Mouse (Mus musculus) G1E (cell line): Measurements from ENCODE around the gene Acot10. TPM values are rescaled to one million over a fixed set of nuclear protein-coding genes. Genes with fewer than 3 reads are reported as not detected.
"Not testable (repeated sequence)": the region's sequence is repeated elsewhere in the genome, so short reads cannot be mapped to it uniquely, and the experiment has no call there.

ENCODE experiments used
- ATAC-seq: 2 replicates; pipeline ENCODE4 v1.8.0; 2016; ENCODE audit warnings: mild to moderate bottlenecking; ENCODE audit not compliant: insufficient number of reproducible peaks, poor library complexity, low FRiP score, severe bottlenecking; ENCODE audit errors: extremely low read depth
- DNase-seq: peaks from one replicate; pipeline ENCODE4 v3.0.0; 2012; ENCODE audit warnings: low spot score
- H3K27me3 ChIP-seq: 2 replicates; pipeline ENCODE4 v1.6.1; 2012; ENCODE audit warnings: mild to moderate bottlenecking, low read length, inconsistent platforms; ENCODE audit not compliant: insufficient read depth
- H3K36me3 ChIP-seq: replicated peaks from 2 replicates; pipeline ENCODE3; 2012; ENCODE audit warnings: mild to moderate bottlenecking, inconsistent platforms
- H3K4me1 ChIP-seq: 2 replicates; pipeline ENCODE4 v1.6.1; 2012; ENCODE audit warnings: low read depth, low read length, inconsistent platforms, mixed read lengths; ENCODE audit not compliant: insufficient read depth
- H3K4me3 ChIP-seq: 2 replicates; pipeline ENCODE4 v1.5.1; 2012; ENCODE audit warnings: low read depth, mild to moderate bottlenecking, inconsistent platforms, low read length, moderate library complexity, mixed read lengths
- H3K9me3 ChIP-seq: replicated peaks from 2 replicates; pipeline ENCODE4 v1.6.1; 2012; ENCODE audit warnings: inconsistent platforms
- CTCF ChIP-seq: IDR thresholded peaks from 2 replicates; pipeline ENCODE4 v1.5.1; 2012; ENCODE audit warnings: low read depth, low read length, inconsistent platforms, mixed read lengths
- GATA1 ChIP-seq: IDR thresholded peaks from 2 replicates; pipeline ENCODE4 v1.6.1; 2012; ENCODE audit warnings: borderline replicate concordance, low read length, inconsistent platforms, mixed read lengths
- GATA2 ChIP-seq: IDR thresholded peaks from 2 replicates; pipeline ENCODE4 v1.6.1; 2012; ENCODE audit warnings: low read depth, low read length, inconsistent platforms, borderline replicate concordance
- POLR2AphosphoS5 ChIP-seq: IDR thresholded peaks from 2 replicates; pipeline ENCODE4 v1.6.1; 2012; ENCODE audit warnings: low read depth, low read length, inconsistent platforms; ENCODE audit not compliant: insufficient replicate concordance
- TAL1 ChIP-seq: conservative IDR thresholded peaks from 2 replicates; pipeline ENCODE4 v1.6.1; 2012; ENCODE audit warnings: low read depth, low read length, inconsistent platforms, mixed read lengths
- polyA plus RNA-seq: library from polyadenylated mRNA; stranded (reverse); fragments of >175 nt; gene quantifications from 2 replicates; pipeline ENCODE4 v1.2.3, GENCODE M21; 2012
- total RNA-seq, 2 experiments: library from RNA; stranded (forward) in 1 of 2; stranded (reverse) in 1 of 2; fragments of 200-1000 nt in 1 of 2; fragments of >200 nt in 1 of 2; fragmentation: Nextera tagmentation in 1 of 2; gene quantifications; 2 replicates each; pipeline ENCODE4 v1.2.3; 2014 to 2017

Acot10 gene
- total RNA-seq (2014; fragmentation: Nextera tagmentation) (not detected in 2 replicates), total RNA-seq (2017) (0.16 TPM in 1 of 2 replicates, not detected in the other), polyA plus RNA-seq (not detected in 2 replicates)

- Histone ChIP-seq H3K9me3 (no peaks in the 10 kb centered on the region), H3K36me3 (no peaks in the 10 kb centered on the region), H3K27me3 (no peaks in the 10 kb centered on the region), H3K4me1 (no peaks in the 10 kb centered on the region), H3K4me3 (no peak within 1 kb of the TSS)
- TF ChIP-seq GATA1 = no peak
- no peak for DNase-seq
- ATAC-seq = no peak
These were observed at the start of gene Acot10 for GRCm38 (mm10) chr15:20666650-20667049. Gene Acot10, minus strand, starts transcription at chr15:20666750.

GRCm38 (mm10) chr15:20711859-20712258 is 45.3 kb upstream of the Acot10 start:
- ATAC-seq (no peak), DNase-seq (no peak)
- no peak overlapping the region for H3K4me3 ChIP-seq
- H3K36me3 ChIP-seq = no peaks in the 10 kb centered on the region
- H3K27me3 ChIP-seq = no peaks in the 10 kb centered on the region
- TF ChIP-seq TAL1 (no peak), POLR2AphosphoS5 (no peak), CTCF (no peak), GATA2 (no peak), GATA1 (no peak)
- no peaks in the 10 kb centered on the region for H3K9me3 ChIP-seq
- H3K4me1 ChIP-seq = no peaks in the 10 kb centered on the region

GRCm38 (mm10) chr15:20696229-20696628 is 29.7 kb upstream of the Acot10 start:
- Histone ChIP-seq H3K36me3 (no peaks in the 10 kb centered on the region), H3K4me1 (no peaks in the 10 kb centered on the region), H3K9me3 (no peaks in the 10 kb centered on the region), H3K27me3 (no peaks in the 10 kb centered on the region), H3K4me3 (no peak overlapping the region)
- TF ChIP-seq POLR2AphosphoS5 (no peak), GATA2 (no peak), GATA1 (no peak), TAL1 (no peak), CTCF (no peak)
- no peak for DNase-seq
- ATAC-seq = no peak

DNA sequence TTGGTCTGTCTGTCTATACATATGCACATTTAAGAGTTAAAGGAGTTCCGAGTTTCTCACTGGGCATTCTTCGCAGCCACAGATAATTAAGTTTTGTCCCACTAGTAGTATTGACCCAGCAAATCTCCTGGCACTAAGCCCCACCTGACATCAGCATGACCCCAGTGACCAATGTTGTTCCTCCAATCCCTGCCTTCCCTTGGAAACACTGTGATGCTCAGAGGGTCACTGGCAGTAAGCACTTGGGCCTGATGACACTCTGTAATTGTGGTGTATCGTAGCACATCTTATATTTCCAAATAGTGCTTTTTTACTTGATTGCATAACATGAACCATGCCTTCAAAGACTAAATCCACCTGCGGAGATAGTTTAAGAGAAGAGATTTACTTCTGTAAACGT is 17.6 kb upstream of the Acot10 start:
- Histone ChIP-seq H3K9me3 (no peaks in the 10 kb centered on the region), H3K36me3 (no peaks in the 10 kb centered on the region), H3K4me1 (no peaks in the 10 kb centered on the region), H3K4me3 (no peak overlapping the region), H3K27me3 (no peaks in the 10 kb centered on the region)
- DNase-seq = no peak
- TF ChIP-seq GATA2 (no peak), GATA1 (no peak), TAL1 (no peak), POLR2AphosphoS5 (no peak), CTCF (no peak)
- no peak for ATAC-seq

GRCm38 (mm10) chr15:20682719-20683118 is 16.2 kb upstream of the Acot10 start:
- Histone ChIP-seq H3K27me3 (no peaks in the 10 kb centered on the region), H3K4me3 (no peak overlapping the region), H3K9me3 (no peaks in the 10 kb centered on the region), H3K4me1 (no peaks in the 10 kb centered on the region), H3K36me3 (no peaks in the 10 kb centered on the region)
- ATAC-seq = no peak
- no peak for TF ChIP-seq TAL1
- TF ChIP-seq POLR2AphosphoS5 = no peak
- no peak for TF ChIP-seq GATA1
- TF ChIP-seq CTCF = no peak
- no peak for TF ChIP-seq GATA2
- no peak for DNase-seq

DNA sequence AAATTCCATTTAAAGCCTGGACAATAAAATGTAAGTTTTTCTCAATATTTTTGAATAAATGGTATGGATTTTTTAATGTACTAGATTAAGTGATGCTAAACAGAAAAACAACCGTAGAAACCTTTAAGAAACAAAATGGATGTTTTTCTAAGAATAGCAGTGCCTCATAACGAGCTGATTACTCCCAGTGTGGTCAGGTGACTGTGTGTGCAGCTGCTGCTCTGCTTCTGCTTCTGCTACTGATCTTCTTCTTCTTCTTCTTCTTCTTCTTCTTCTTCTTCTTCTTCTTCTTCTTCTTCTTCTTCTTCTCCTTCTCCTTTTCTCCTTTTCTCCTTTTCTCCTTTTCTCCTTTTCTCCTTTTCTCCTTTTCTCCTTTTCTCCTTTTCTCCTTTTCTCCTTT is 3.0 kb upstream of the Acot10 start:
- not testable (repeated sequence) for H3K27me3 ChIP-seq, H3K9me3 ChIP-seq, H3K4me3 ChIP-seq, ATAC-seq, H3K4me1 ChIP-seq, H3K36me3 ChIP-seq, DNase-seq

DNA sequence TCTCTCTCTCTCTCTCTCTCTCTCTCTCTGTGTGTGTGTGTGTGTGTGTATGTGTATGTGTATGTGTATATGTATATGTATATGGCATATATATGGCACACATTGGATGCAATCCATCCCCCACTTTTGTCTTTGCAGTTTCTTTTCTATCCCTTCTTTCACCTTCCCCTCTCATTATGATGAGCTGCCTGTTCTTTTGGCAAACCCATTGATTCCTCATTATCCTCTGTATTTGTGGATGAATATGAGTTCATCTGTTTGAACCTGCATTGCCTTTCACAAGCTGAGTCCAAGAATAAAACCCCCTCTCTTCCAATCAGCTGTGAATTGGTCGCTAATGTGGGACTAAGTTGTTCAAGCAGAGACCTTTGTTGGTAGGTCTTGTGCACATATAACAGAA is 1.4 kb upstream of the Acot10 start:
- H3K9me3 ChIP-seq = no peaks in the 10 kb centered on the region

More for the DNA sequence above, 1.4 kb upstream of the Acot10 start:
- TF ChIP-seq GATA2 (no peak), TAL1 (no peak), CTCF (no peak), GATA1 (no peak), POLR2AphosphoS5 (no peak)
- H3K36me3 ChIP-seq = no peaks in the 10 kb centered on the region
- no peaks in the 10 kb centered on the region for H3K4me1 ChIP-seq
- H3K4me3 ChIP-seq = no peak overlapping the region
- no peaks in the 10 kb centered on the region for H3K27me3 ChIP-seq
- ATAC-seq = no peak
- no peak for DNase-seq
